Comparison of ENCODE assay signal across 14 mouse cellular contexts in the genomic region with DNA sequence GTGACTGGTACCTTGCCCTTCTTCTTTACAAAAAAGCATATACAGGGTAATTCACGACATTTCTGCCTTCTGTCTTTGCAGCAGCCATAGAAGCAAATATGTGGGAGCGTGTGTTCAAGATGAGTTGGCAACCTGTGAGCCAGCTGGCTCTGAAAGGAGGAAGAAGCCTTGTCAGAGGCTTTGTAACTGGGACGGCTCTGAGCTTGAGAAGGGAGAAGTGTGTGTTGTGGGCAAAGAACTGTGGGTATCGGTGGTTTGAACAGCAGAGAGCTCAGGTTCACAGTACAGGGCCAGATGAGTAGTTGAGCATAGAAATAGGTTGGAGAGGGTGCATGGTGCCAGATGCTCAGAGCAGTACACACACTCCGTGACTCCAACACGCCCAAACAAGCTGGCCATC. TPM values are rescaled to one million over a fixed set of nuclear protein-coding genes. Genes with fewer than 3 reads are reported as not detected.
DNase-seq lines count a peak whose midpoint lies in the region; ATAC-seq and TF ChIP-seq lines count a peak whose summit lies in the region.
"Had no signal": no experiment of that assay in that cellular context is flagged by ENCODE, and none has a peak within 500 bp of the region (broad histone marks: within the 10 kb centered on the region; RNA-seq: fewer than 3 reads in every experiment).

No protein-coding gene starts in this region.

- peak; percentile 48 for ATAC-seq in granulocyte monocyte progenitor cell, adult 5-6 weeks (replicated peaks; ENCODE audit: poor library complexity, severe bottlenecking)
- no peak for ATAC-seq in inflammation-experienced regulatory T-cells, adult 6 months

- H3K36me3 ChIP-seq in thymus, adult 2 months (ENCODE audit: control insufficient read depth, insufficient read depth, low read length) = no peaks in the 10 kb centered on the region
- H3K36me3 ChIP-seq: G1E; liver, embryonic 13.5 days had no signal

- DNase-seq in heart, adult 11 months = peak; percentile 94
- DNase-seq in heart, adult 9 months (ENCODE audit: low spot score in 2 of 2) = no peak
- peak; percentile 20 for DNase-seq in thymus, adult 2 months
- DNase-seq in thymus, adult 18-20 months = no peak
- DNase-seq in lung, postnatal 10 days = no peak
- DNase-seq: liver, embryonic 13.5 days had no signal

- TF ChIP-seq POLR2A in thymus, adult 2 months (IDR thresholded peaks at IDR 0.05; ENCODE audit: control insufficient read depth, extremely low read depth, insufficient read depth, low read length, poor library complexity) = no peak

- TF ChIP-seq CTCF in thymus, adult 2 months (IDR thresholded peaks at IDR 0.05; ENCODE audit: borderline replicate concordance, control insufficient read depth, extremely low read depth, insufficient read depth, low read length, poor library complexity) = no peak

- no peaks in the 10 kb centered on the region for H3K27me3 ChIP-seq in thymus, adult 2 months (ENCODE audit: control insufficient read depth, insufficient read depth, low read length)

- H3K27ac ChIP-seq in thymus, adult 2 months (ENCODE audit: control insufficient read depth, insufficient read depth, low read length) = peak overlapping the region; percentile 40; the same call in 1 of the 2 replicates
- H3K27ac ChIP-seq: liver, embryonic 13.5 days had no signal

- WGBS in thymus, adult 2 months = 3% methylated on average over 6 of the region's 6 CpGs

- peaks cover 8% of the 10 kb centered on the region for H3K4me1 ChIP-seq in thymus, adult 2 months (replicated peaks; ENCODE audit: control insufficient read depth, insufficient read depth, low read length)

- H3K4me3 ChIP-seq in thymus, adult 2 months (ENCODE audit: control insufficient read depth, insufficient read depth, low read length) = no peak overlapping the region
- H3K4me3 ChIP-seq: liver, embryonic 13.5 days had no signal

RNA-seq across cellular contexts. Expression of a gene that starts 16.9 kb away (rescaled TPM):
- 0.18 and 0.23 TPM in 2 replicates for polyA plus RNA-seq in thymus, adult 2 months (2012; rRNA removed)
- total RNA-seq in granulocyte monocyte progenitor cell, adult 5-6 weeks (2014; fragmentation: Nextera tagmentation) = not detected in 2 replicates
- total RNA-seq in granulocyte monocyte progenitor cell, adult 5-6 weeks (2017) = not detected in 2 replicates
- polyA plus RNA-seq in inflammation-experienced regulatory T-cells, adult 6 months (2017; shearing (Covaris generic)) = not detected

RNA-seq across cellular contexts. Expression of a gene that starts 17.0 kb away (rescaled TPM):
- polyA plus RNA-seq in thymus, adult 2 months (2012; rRNA removed) = not detected in 2 replicates
- total RNA-seq in granulocyte monocyte progenitor cell, adult 5-6 weeks (2014; fragmentation: Nextera tagmentation) = not detected in 2 replicates
- total RNA-seq in granulocyte monocyte progenitor cell, adult 5-6 weeks (2017) = not detected in 2 replicates
- polyA plus RNA-seq in inflammation-experienced regulatory T-cells, adult 6 months (2017; shearing (Covaris generic)) = not detected
- total RNA-seq: adrenal gland, adult 18-20 months had no signal
- polyA plus RNA-seq: heart, embryonic 14.5 days; intestine, embryonic 14.5 days had no signal

RNA-seq across cellular contexts. Expression of a gene that starts 22.1 kb away (rescaled TPM):
- 11.5 TPM in 2 replicates for polyA plus RNA-seq in thymus, adult 2 months (2012; rRNA removed)
- 4.4 and 4.9 TPM in 2 replicates for total RNA-seq in granulocyte monocyte progenitor cell, adult 5-6 weeks (2014; fragmentation: Nextera tagmentation)
- total RNA-seq in granulocyte monocyte progenitor cell, adult 5-6 weeks (2017) = 4.4 and 5.7 TPM in 2 replicates
- 1 to 10 TPM; 1.1 to 1.2 (median 1.1) TPM for polyA plus RNA-seq in inflammation-experienced regulatory T-cells, adult 6 months (2017; shearing (Covaris generic))

RNA-seq across cellular contexts. Expression of a gene that starts 26.7 kb away (rescaled TPM):
- not detected in 2 replicates for polyA plus RNA-seq in thymus, adult 2 months (2012; rRNA removed)
- not detected in 2 replicates for total RNA-seq in granulocyte monocyte progenitor cell, adult 5-6 weeks (2014; fragmentation: Nextera tagmentation)
- not detected in 2 replicates for total RNA-seq in granulocyte monocyte progenitor cell, adult 5-6 weeks (2017)
- polyA plus RNA-seq in inflammation-experienced regulatory T-cells, adult 6 months (2017; shearing (Covaris generic)) = not detected
- total RNA-seq: adrenal gland, adult 18-20 months had no signal
- polyA plus RNA-seq: G1E; heart, embryonic 14.5 days; intestine, embryonic 14.5 days; liver, embryonic 13.5 days; midbrain, embryonic 11.5 days; neural tube, embryonic 14.5 days had no signal

RNA-seq across cellular contexts. Expression of a gene that starts 39.9 kb away (rescaled TPM):
- polyA plus RNA-seq in thymus, adult 2 months (2012; rRNA removed) = 0.70 and 0.75 TPM in 2 replicates
- 0.30 TPM in 1 of 2 replicates, not detected in the other for total RNA-seq in granulocyte monocyte progenitor cell, adult 5-6 weeks (2014; fragmentation: Nextera tagmentation)
- total RNA-seq in granulocyte monocyte progenitor cell, adult 5-6 weeks (2017) = not detected in 2 replicates
- under 1 TPM in 1 of 3 experiments, not detected in 2; 0.10 TPM for polyA plus RNA-seq in inflammation-experienced regulatory T-cells, adult 6 months (2017; shearing (Covaris generic))
- polyA plus RNA-seq: G1E had no signal

Comparison
In these comparisons a context has a peak if more than half of its experiments do, and no peak if none do; other contexts are left out.
1. DNase-seq: peak in heart, adult 11 months (single experiment) and thymus, adult 2 months (single experiment); none in heart, adult 9 months (0 of 2), thymus, adult 18-20 months (0 of 2) and lung, postnatal 10 days (single experiment).